Mouse (Mus musculus) A20 (cell line): ENCODE results near the gene Prkcsh.

Experiments used
- DNase-seq: peaks from one replicate; pipeline ENCODE4 v3.0.0-alpha.2; 2011; ENCODE audit warnings: low read depth, low spot score

Prkcsh gene

GRCm38 (mm10) chr9:22049721-22050270, 47.2 kb downstream of the Prkcsh start:
- no peak for DNase-seq

- no peak for DNase-seq
Observed at GRCm38 (mm10) chr9:22050351-22050889, 47.8 kb downstream of the Prkcsh start.

GRCm38 (mm10) chr9:22051161-22051957, 48.8 kb downstream of the Prkcsh start:
- no peak for DNase-seq

GRCm38 (mm10) chr9:22051958-22052254, 49.3 kb downstream of the Prkcsh start, which contains the start of gene Elavl3:
Gene Elavl3, minus strand, starts transcription at chr9:22052023.
- no peak for DNase-seq

- DNase-seq = no peak
Observed at GRCm38 (mm10) chr9:22053657-22054056, 51.1 kb downstream of the Prkcsh start.

GRCm38 (mm10) chr9:22054411-22055076, 51.9 kb downstream of the Prkcsh start:
- peak; percentile 85 for DNase-seq

GRCm38 (mm10) chr9:22055713-22056112, 53.1 kb downstream of the Prkcsh start:
- DNase-seq = no peak

- no peak for DNase-seq
Observed at GRCm38 (mm10) chr9:22056303-22056910, 53.8 kb downstream of the Prkcsh start.

- no peak for DNase-seq
Observed at GRCm38 (mm10) chr9:22057031-22057517, 54.5 kb downstream of the Prkcsh start.

- DNase-seq = no peak
Observed at GRCm38 (mm10) chr9:22058011-22058424, 55.4 kb downstream of the Prkcsh start.

- no peak for DNase-seq
Observed at GRCm38 (mm10) chr9:22061339-22061738, 58.7 kb downstream of the Prkcsh start.
